Mouse (Mus musculus) erythroblast, embryonic 14.5 days (primary cell): ENCODE measurements around the gene Zcchc14. TPM values are rescaled to one million over a fixed set of nuclear protein-coding genes. Genes with fewer than 3 reads are reported as not detected.

Experiments
- H3K27me3 ChIP-seq: 2 replicates; pipeline ENCODE4 v1.6.1; 2012; ENCODE audit warnings: inconsistent platforms; ENCODE audit not compliant: control insufficient read depth
- H3K36me3 ChIP-seq: 2 replicates; pipeline ENCODE4 v1.6.1; 2012; ENCODE audit warnings: mild to moderate bottlenecking, inconsistent platforms; ENCODE audit not compliant: control insufficient read depth
- H3K4me1 ChIP-seq: 2 replicates; pipeline ENCODE4 v1.6.1; 2012; ENCODE audit warnings: inconsistent platforms; ENCODE audit not compliant: control insufficient read depth
- H3K4me3 ChIP-seq: replicated peaks from 2 replicates; pipeline ENCODE3; 2012; ENCODE audit warnings: moderate library complexity, mild to moderate bottlenecking, inconsistent platforms
- H3K9me3 ChIP-seq: 2 replicates; pipeline ENCODE4 v1.6.1; 2012; ENCODE audit warnings: low read length, inconsistent platforms, mixed read lengths; ENCODE audit not compliant: control insufficient read depth
- GATA1 ChIP-seq: IDR thresholded peaks from 2 replicates; pipeline ENCODE4 v1.6.1; 2012; ENCODE audit warnings: low read length, inconsistent platforms, mixed read lengths
- TAL1 ChIP-seq: IDR thresholded peaks from 3 replicates; pipeline ENCODE4 v1.6.1; 2012; ENCODE audit warnings: low read length, inconsistent platforms, mixed read lengths
- polyA plus RNA-seq: library from polyadenylated mRNA; stranded (reverse); fragments of >175 nt; gene quantifications from 2 replicates; pipeline ENCODE4 v1.2.3, GENCODE M21; 2012

Gene Zcchc14
- polyA plus RNA-seq, 1 experiment, result not detected

DNA sequence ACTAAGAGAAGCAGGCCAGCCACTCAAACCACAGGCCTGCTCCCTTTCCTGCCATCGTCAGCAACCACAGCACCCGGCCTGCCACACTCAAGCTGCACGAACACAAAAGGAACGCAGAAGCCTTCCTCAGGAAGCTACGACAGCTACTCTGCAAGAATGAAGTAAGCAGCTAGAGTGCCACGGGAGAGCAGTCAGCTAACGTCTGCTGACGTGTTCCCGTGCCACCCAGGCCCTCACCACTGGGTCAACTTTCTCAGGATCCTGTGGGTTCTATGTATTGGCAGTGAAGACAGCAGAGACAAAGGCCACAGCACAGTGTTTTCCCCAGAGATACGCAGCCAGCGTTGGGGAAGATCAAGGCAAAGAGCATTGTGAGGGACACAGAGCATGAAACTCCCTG, 9.3 kb downstream of the Zcchc14 start:
- TF ChIP-seq GATA1 (no peak), TAL1 (no peak)
- H3K4me3 ChIP-seq, result no peak overlapping the region
- H3K4me1 ChIP-seq, result no peaks in the 10 kb centered on the region
- no peaks in the 10 kb centered on the region for H3K9me3 ChIP-seq
- H3K36me3 ChIP-seq, result no peaks in the 10 kb centered on the region
- peaks cover 2% of the 10 kb centered on the region; the same call in 1 of the 2 replicates for H3K27me3 ChIP-seq

DNA sequence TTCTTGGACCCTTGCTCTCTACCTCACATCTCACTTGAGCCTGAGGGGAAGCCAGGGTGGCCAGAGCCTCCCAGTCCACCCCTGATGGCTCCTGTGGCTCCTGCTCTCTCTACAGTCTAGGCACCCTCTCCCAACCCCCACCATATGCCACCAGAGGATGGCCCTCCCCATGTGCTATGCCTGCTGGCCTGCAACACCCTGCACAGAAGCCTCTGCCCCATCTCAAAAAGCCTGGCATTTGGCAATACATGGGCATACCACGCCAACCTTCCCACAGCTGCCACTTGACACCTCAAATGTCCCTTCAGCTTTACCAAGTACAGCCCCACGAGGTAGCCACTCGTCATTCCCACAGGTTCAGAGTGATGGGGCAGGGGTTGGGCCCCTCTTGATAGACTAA, 9.9 kb downstream of the Zcchc14 start:
- TF ChIP-seq TAL1 (no peak), GATA1 (no peak)
- Histone ChIP-seq H3K36me3 (no peaks in the 10 kb centered on the region), H3K27me3 (no peaks in the 10 kb centered on the region), H3K4me1 (no peaks in the 10 kb centered on the region), H3K4me3 (no peak overlapping the region), H3K9me3 (no peaks in the 10 kb centered on the region)

GRCm38 (mm10) chr8:121636180-121636579, 16.5 kb downstream of the Zcchc14 start:
- Histone ChIP-seq H3K4me3 (no peak overlapping the region), H3K9me3 (no peaks in the 10 kb centered on the region), H3K4me1 (no peaks in the 10 kb centered on the region), H3K27me3 (no peaks in the 10 kb centered on the region), H3K36me3 (no peaks in the 10 kb centered on the region)
- TF ChIP-seq TAL1 (no peak), GATA1 (no peak)

DNA sequence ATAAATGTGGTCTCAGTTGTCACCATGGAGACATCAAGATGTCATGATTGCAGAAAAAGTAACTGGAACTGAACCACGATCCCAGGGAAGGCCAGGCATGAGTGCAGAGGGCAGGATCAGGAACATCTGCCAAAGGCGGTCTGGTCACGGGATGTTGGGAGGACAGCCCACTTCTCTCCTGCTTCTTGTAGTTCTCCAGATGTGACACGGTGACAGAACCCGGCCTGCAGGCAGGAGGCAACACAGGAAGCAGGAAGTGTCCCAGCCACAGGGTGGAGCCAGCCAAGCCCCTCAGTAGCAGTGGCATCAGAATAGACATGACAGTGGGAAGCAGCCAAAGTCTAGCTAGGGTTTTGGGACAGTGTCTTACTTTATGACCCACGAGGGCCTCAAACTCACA, 17.2 kb downstream of the Zcchc14 start:
- Histone ChIP-seq H3K4me1 (no peaks in the 10 kb centered on the region), H3K36me3 (no peaks in the 10 kb centered on the region), H3K9me3 (no peaks in the 10 kb centered on the region), H3K4me3 (no peak overlapping the region), H3K27me3 (no peaks in the 10 kb centered on the region)
- TF ChIP-seq TAL1 (no peak), GATA1 (no peak)

DNA sequence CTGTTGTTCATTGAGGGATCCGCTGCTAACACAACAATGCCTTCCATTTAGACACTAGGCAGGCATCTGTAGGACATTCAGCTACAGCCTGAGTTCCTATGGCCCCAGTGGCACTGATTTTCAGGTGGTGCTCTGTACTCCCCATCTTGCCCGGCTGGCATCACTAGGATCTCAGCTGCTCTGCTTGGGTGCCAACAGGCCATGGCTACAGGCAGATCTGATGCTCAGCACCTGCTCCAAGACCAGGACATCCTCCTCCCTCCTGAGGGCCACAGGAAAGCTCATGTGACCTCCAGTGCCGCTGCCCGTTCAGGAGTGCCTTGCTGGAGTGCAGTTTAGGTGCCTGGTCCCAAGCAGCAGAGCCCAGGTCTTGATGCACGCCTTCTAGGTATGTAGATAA, 20.3 kb downstream of the Zcchc14 start:
- no peaks in the 10 kb centered on the region for H3K4me1 ChIP-seq
- no peak overlapping the region for H3K4me3 ChIP-seq
- no peaks in the 10 kb centered on the region for H3K27me3 ChIP-seq
- no peak for TF ChIP-seq TAL1
- H3K36me3 ChIP-seq, result no peaks in the 10 kb centered on the region; the same call in 1 of the 2 replicates
- H3K9me3 ChIP-seq, result no peaks in the 10 kb centered on the region

- Histone ChIP-seq H3K9me3 (no peaks in the 10 kb centered on the region), H3K27me3 (no peaks in the 10 kb centered on the region), H3K36me3 (no peaks in the 10 kb centered on the region; the same call in 1 of the 2 replicates), H3K4me1 (no peaks in the 10 kb centered on the region), H3K4me3 (no peak overlapping the region)
- TF ChIP-seq GATA1 (no peak), TAL1 (no peak)
These were observed 21.0 kb downstream of the Zcchc14 start for GRCm38 (mm10) chr8:121631645-121632071.

DNA sequence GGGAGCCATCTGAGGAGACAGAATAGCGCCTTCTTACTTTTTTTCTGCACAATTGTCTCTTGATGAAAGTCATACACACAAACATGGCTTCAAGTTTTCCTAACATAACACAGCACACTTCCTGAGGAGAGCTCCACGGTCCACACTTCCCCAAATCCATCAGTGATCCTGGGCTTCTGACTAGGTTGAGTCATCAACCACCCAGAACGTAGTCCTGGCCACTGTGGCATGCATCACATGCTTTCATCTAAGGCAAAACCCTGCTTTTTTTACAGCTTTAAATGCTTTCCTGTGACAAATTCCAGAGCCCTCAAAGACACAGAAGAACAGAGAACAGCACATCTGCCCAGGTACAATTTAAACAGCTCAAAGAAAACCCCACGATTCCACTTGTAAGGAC, 24.0 kb downstream of the Zcchc14 start:
- Histone ChIP-seq H3K27me3 (no peaks in the 10 kb centered on the region), H3K4me1 (no peaks in the 10 kb centered on the region), H3K9me3 (no peaks in the 10 kb centered on the region), H3K36me3 (no peaks in the 10 kb centered on the region; the same call in 1 of the 2 replicates), H3K4me3 (no peak overlapping the region)
- no peak for TF ChIP-seq TAL1
- TF ChIP-seq GATA1, result no peak

GRCm38 (mm10) chr8:121623043-121623442, 29.7 kb downstream of the Zcchc14 start:
- Histone ChIP-seq H3K4me1 (no peaks in the 10 kb centered on the region), H3K4me3 (no peak overlapping the region), H3K36me3 (no peaks in the 10 kb centered on the region), H3K27me3 (no peaks in the 10 kb centered on the region), H3K9me3 (no peaks in the 10 kb centered on the region)
- TF ChIP-seq TAL1 (no peak), GATA1 (no peak)

DNA sequence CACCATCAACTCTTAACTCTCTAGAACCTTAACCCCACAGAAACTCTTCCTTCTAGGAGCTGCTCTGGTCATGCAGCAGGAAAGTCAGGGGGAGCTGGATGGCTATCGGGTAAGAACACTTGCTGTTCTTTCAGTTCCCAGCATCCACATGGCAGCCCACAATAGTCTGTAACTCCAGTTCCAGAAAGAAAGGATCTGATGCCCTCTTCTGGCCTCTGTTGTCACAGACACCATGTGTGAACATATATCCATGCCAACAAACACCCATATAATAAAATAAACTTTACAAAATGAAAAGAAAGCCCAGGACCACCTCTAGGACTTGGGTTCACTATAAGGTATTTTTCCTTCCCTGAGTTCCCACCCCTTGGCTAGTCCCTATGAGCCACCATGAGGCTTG, 30.8 kb downstream of the Zcchc14 start:
- TF ChIP-seq TAL1 (no peak), GATA1 (no peak)
- no peaks in the 10 kb centered on the region for H3K9me3 ChIP-seq
- no peaks in the 10 kb centered on the region for H3K27me3 ChIP-seq
- no peaks in the 10 kb centered on the region for H3K4me1 ChIP-seq
- no peaks in the 10 kb centered on the region for H3K36me3 ChIP-seq
- H3K4me3 ChIP-seq, result no peak overlapping the region

GRCm38 (mm10) chr8:121620801-121621516, 31.7 kb downstream of the Zcchc14 start:
- no peaks in the 10 kb centered on the region for H3K36me3 ChIP-seq
- H3K4me1 ChIP-seq, result no peaks in the 10 kb centered on the region
- TF ChIP-seq TAL1 (no peak), GATA1 (no peak)
- H3K4me3 ChIP-seq, result no peak overlapping the region
- no peaks in the 10 kb centered on the region for H3K9me3 ChIP-seq
- no peaks in the 10 kb centered on the region for H3K27me3 ChIP-seq
